15 mouse cellular contexts compared by ENCODE assay signal in genomic region chr6:57524742-57525141, GRCm38 (mm10). TPM values are rescaled to one million over a fixed set of nuclear protein-coding genes. Genes with fewer than 3 reads are reported as not detected.
DNase-seq lines count a peak whose midpoint lies in the region.
"Had no signal": no experiment of that assay in that cellular context is flagged by ENCODE, and none has a peak within 500 bp of the region (broad histone marks: within the 10 kb centered on the region; RNA-seq: fewer than 3 reads in every experiment).

No protein-coding gene starts in this region.

- DNase-seq in layer of hippocampus, adult 18-20 months (ENCODE audit: low spot score in 2 of 2), result peak; percentile 16 to 37
- DNase-seq in layer of hippocampus, postnatal 14 days (ENCODE audit: low spot score in 2 of 2), result no peak
- DNase-seq in layer of hippocampus, adult 9-11 months, result peak; percentile 54
- DNase-seq in left cerebral cortex, postnatal 36 days (ENCODE audit: low spot score in 2 of 2), result peak; percentile 41 to 49
- DNase-seq in telencephalon, adult 2 months (ENCODE audit: low read depth, low spot score), result peak; percentile 55
- DNase-seq in urinary bladder, postnatal 25 days (ENCODE audit: low spot score), result no peak
- DNase-seq in cerebellum, postnatal 4 days (ENCODE audit: low spot score in 2 of 2), result no peak
- DNase-seq: B cell, adult 2 months; cerebellum, adult 11 months; cerebellum, adult 9-10 months; gastrocnemius, postnatal 14 days; heart, postnatal 36 days; kidney, adult 2 months; kidney, postnatal 36 days; thymus, postnatal 14 days had no signal

- intact Hi-C loops in left cerebral cortex, postnatal 36 days (cut with DNase I), result no loop called here

RNA-seq across cellular contexts. Expression of gene Ppm1k, which starts 10.5 kb away (rescaled TPM):
- 10 to 100 TPM; 73.7 to 85.4 TPM for total RNA-seq in layer of hippocampus, adult 18-20 months (2021)
- 10 to 100 TPM; 44.7 to 49.7 TPM for total RNA-seq in layer of hippocampus, postnatal 14 days (2021)
- 10 to 100 TPM; 74.7 to 77.6 TPM for total RNA-seq in left cerebral cortex, postnatal 36 days (2021)

RNA-seq across cellular contexts. Expression of gene Herc6, which starts 56.1 kb away (rescaled TPM):
- total RNA-seq in layer of hippocampus, adult 18-20 months (2021), result 1 to 10 TPM; 7.6 TPM
- 1 to 10 TPM; 2.6 to 2.8 TPM for total RNA-seq in layer of hippocampus, postnatal 14 days (2021)
- total RNA-seq in left cerebral cortex, postnatal 36 days (2021), result 10 to 100 TPM in 1 of 2 experiments, 1 to 10 TPM in 1; 7.9 to 13.6 TPM

Comparison
In these comparisons a context has a peak if more than half of its experiments do, and no peak if none do; other contexts are left out.
1. DNase-seq: peak in layer of hippocampus, adult 18-20 months (2 of 2), layer of hippocampus, adult 9-11 months (single experiment), left cerebral cortex, postnatal 36 days (2 of 2) and telencephalon, adult 2 months (single experiment); none in layer of hippocampus, postnatal 14 days (0 of 2), urinary bladder, postnatal 25 days (single experiment) and cerebellum, postnatal 4 days (0 of 2).